Comparison of ENCODE assay signal across 26 mouse cellular contexts in the genomic region with DNA sequence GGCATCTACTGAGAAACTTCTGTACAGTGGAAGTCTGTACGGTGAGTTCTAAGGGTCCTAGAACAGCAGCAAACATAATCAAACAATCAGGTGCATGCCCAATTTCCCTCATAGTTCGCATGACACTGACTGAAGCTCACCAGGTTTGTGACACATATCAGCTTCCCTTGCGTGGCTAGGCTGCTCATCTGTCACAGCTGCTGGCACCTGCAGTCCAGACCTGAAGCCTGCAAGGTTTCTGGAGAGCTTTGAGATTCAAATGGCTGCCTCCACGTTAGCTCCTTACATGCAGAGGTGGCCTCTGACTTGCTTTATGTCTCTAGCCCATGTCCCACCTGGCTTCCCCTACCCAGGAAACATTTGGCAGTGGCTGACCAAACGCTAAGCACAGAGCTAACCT. TPM values are rescaled to one million over a fixed set of nuclear protein-coding genes. Genes with fewer than 3 reads are reported as not detected.
"Had no signal": no experiment of that assay in that cellular context is flagged by ENCODE, and none has a peak within 500 bp of the region (broad histone marks: within the 10 kb centered on the region; RNA-seq: fewer than 3 reads in every experiment).

No protein-coding gene starts in this region.

- DNase-seq: kidney, adult 18-20 months; kidney, adult 9 months; liver; lung, adult 18-20 months; lung, postnatal 14 days; lung, postnatal 4 days had no signal

- H3K4me1 ChIP-seq: limb, embryonic 10.5 days; limb, embryonic 13.5 days; liver, embryonic 12.5 days; liver, embryonic 15.5 days; lung, embryonic 15.5 days; midbrain, embryonic 12.5 days; midbrain, embryonic 15.5 days; neural tube, embryonic 13.5 days had no signal

- H3K27me3 ChIP-seq: limb, embryonic 13.5 days; lung, embryonic 15.5 days; midbrain, embryonic 12.5 days; midbrain, embryonic 15.5 days; neural tube, embryonic 13.5 days had no signal

- H3K4me3 ChIP-seq: layer of hippocampus, adult 2 months; limb, embryonic 10.5 days; limb, embryonic 13.5 days; liver, embryonic 12.5 days; liver, embryonic 15.5 days; lung, embryonic 15.5 days; midbrain, embryonic 12.5 days; midbrain, embryonic 15.5 days; neural tube, embryonic 13.5 days had no signal

- ATAC-seq: intestine, embryonic 16.5 days; liver, embryonic 12.5 days; midbrain, embryonic 15.5 days had no signal

- H3K27ac ChIP-seq: layer of hippocampus, adult 2 months; limb, embryonic 10.5 days; limb, embryonic 13.5 days; liver, embryonic 12.5 days; liver, embryonic 15.5 days; lung, embryonic 15.5 days; midbrain, embryonic 12.5 days; midbrain, embryonic 15.5 days; neural tube, embryonic 13.5 days had no signal

- H3K36me3 ChIP-seq: limb, embryonic 10.5 days; limb, embryonic 13.5 days; liver, embryonic 12.5 days; liver, embryonic 15.5 days; lung, embryonic 15.5 days; midbrain, embryonic 12.5 days; midbrain, embryonic 15.5 days; neural tube, embryonic 13.5 days had no signal

RNA-seq across cellular contexts. Expression of a gene that starts 35.8 kb away (rescaled TPM):
- total RNA-seq: layer of hippocampus, adult 2 months; layer of hippocampus, postnatal 14 days; left cerebral cortex, postnatal 25 days; megakaryocyte progenitor cell, adult 5-6 weeks; neutrophil, adult 5-6 weeks had no signal
- polyA plus RNA-seq: kidney, embryonic 16.5 days; limb, embryonic 10.5 days; limb, embryonic 13.5 days; liver, embryonic 12.5 days; liver, embryonic 15.5 days; midbrain, embryonic 12.5 days; midbrain, embryonic 15.5 days; neural tube, embryonic 13.5 days; spleen, adult 2 months; stomach, embryonic 16.5 days had no signal

RNA-seq across cellular contexts. Expression of a gene that starts 53.4 kb away (rescaled TPM):
- total RNA-seq: layer of hippocampus, adult 2 months; layer of hippocampus, postnatal 14 days; left cerebral cortex, postnatal 25 days; megakaryocyte progenitor cell, adult 5-6 weeks; neutrophil, adult 5-6 weeks had no signal
- polyA plus RNA-seq: inflammation-experienced regulatory T-cells, adult 6 months; intestine, embryonic 16.5 days; kidney, embryonic 16.5 days; large intestine, adult 2 months; limb, embryonic 10.5 days; limb, embryonic 13.5 days; liver, embryonic 12.5 days; liver, embryonic 15.5 days; lung, embryonic 15.5 days; midbrain, embryonic 12.5 days; midbrain, embryonic 15.5 days; neural tube, embryonic 13.5 days; small intestine, adult 2 months; spleen, adult 2 months; stomach, embryonic 16.5 days had no signal
